Mouse (Mus musculus) erythroblast, embryonic 14.5 days (primary cell): ENCODE results near the gene Mrtfa.

Experiments
- GATA1 ChIP-seq: IDR thresholded peaks from 2 replicates; pipeline ENCODE4 v1.6.1; 2012; ENCODE audit warnings: low read length, inconsistent platforms, mixed read lengths
- TAL1 ChIP-seq: IDR thresholded peaks from 3 replicates; pipeline ENCODE4 v1.6.1; 2012; ENCODE audit warnings: low read length, inconsistent platforms, mixed read lengths

GRCm38 (mm10) chr15:81097896-81098295 is 92.7 kb downstream of the Mrtfa start:
- TF ChIP-seq GATA1, result no peak
- TF ChIP-seq TAL1, result no peak
